Mouse (Mus musculus) cortical plate, adult 2 months (tissue): ENCODE data around the gene Rab3gap1. TPM values are rescaled to one million over a fixed set of nuclear protein-coding genes. Genes with fewer than 3 reads are reported as not detected.

ENCODE experiments used
- H3K27ac ChIP-seq: fragments of 200-500 bp; 2 replicates; pipeline ENCODE4 v1.5.1; 2012; ENCODE audit warnings: low read length, control low read depth, inconsistent platforms; ENCODE audit not compliant: insufficient read depth
- H3K4me1 ChIP-seq: fragments of 200-500 bp; 2 replicates; pipeline ENCODE4 v1.6.1; 2011; ENCODE audit warnings: low read length; ENCODE audit not compliant: control insufficient read depth, insufficient read depth
- H3K4me3 ChIP-seq: fragments of 200-500 bp; 2 replicates; pipeline ENCODE4 v1.5.1; 2011; ENCODE audit warnings: mild to moderate bottlenecking, low read length, control low read depth; ENCODE audit not compliant: insufficient read depth
- CTCF ChIP-seq: fragments of 200-500 bp; IDR thresholded peaks from 2 replicates; pipeline ENCODE4 v1.5.1; 2011; ENCODE audit warnings: mild to moderate bottlenecking, control low read depth, low read length; ENCODE audit not compliant: insufficient read depth; ENCODE audit errors: extremely low read depth
- POLR2A ChIP-seq: fragments of 200-500 bp; IDR thresholded peaks from 2 replicates; pipeline ENCODE4 v1.6.1; 2011; ENCODE audit warnings: mild to moderate bottlenecking, low read length, control low read depth; ENCODE audit not compliant: insufficient read depth; ENCODE audit errors: extremely low read depth
- polyA plus RNA-seq: library from polyadenylated mRNA; depleted of rRNA; stranded (reverse); fragments of >200 nt; gene quantifications from 2 replicates; pipeline ENCODE4 v1.2.3, GENCODE M21; 2012; rRNA removed

The Rab3gap1 gene
- polyA plus RNA-seq, 1 experiment: 41.1 TPM

GRCm38 (mm10) chr1:127976106-127976505 lies 107.5 kb downstream of the Rab3gap1 start:
- peaks cover 7% of the 10 kb centered on the region for H3K4me1 ChIP-seq
- H3K27ac ChIP-seq: peak overlapping the region; percentile 90
- no peak overlapping the region for H3K4me3 ChIP-seq
- TF ChIP-seq POLR2A (no peak), CTCF (no peak)

DNA sequence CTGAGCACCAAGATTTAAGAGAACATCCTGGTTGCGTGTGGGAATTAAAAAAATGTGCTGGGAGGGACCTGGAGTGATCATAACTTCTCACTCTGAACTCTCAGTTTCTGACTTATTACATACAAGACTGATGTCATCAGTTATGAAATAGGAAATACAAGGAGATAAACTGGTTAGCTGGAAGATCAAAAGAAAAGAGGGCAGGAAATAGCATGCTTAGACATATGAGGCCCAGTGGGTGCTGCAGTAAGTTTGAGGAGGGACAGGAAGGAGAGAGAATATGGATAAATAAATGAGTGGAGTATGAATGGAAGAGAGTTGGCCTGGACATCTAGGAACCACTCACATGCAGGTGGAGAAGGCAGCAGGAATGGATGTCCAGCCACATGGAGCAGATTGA lies 109.6 kb downstream of the Rab3gap1 start:
- peaks cover 7% of the 10 kb centered on the region for H3K4me1 ChIP-seq
- H3K27ac ChIP-seq: no peak overlapping the region
- H3K4me3 ChIP-seq: no peak overlapping the region
- TF ChIP-seq POLR2A (no peak), CTCF (no peak)

DNA sequence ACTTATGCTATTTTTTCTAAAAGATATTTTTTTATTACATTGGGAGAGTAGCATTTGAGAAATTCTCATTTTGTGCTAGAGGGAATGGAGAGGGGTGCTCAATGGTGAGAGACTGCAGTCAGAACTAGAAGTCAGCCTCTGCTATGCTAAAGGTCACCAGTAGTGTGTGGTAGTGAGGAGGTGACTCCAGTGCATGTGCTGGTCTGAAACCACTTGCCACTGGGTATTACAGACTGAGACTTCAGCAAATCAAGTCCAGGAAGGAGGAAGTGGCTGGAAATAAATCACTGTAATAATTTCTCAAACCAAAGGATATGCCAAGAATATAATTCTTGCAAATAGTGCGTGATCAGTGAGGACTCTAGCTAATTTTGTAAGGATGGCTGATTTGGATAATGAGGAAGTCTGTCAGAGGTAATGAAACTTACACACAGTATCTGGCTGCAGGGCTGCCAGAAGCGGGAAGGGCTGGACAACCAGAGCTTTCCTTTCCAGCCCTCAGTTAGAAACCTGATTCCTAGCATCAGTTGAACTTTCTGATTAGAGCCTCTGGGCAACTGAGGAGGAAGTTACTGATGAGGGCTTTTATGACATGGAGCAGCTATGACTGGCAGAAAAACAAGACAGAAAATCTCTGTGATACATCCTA lies 112.5 kb downstream of the Rab3gap1 start:
- H3K4me1 ChIP-seq: peaks cover 3% of the 10 kb centered on the region
- no peak for TF ChIP-seq CTCF
- H3K27ac ChIP-seq: no peak overlapping the region
- H3K4me3 ChIP-seq: no peak overlapping the region

- TF ChIP-seq POLR2A (no peak), CTCF (no peak)
Observed at GRCm38 (mm10) chr1:127982268-127982667, 113.7 kb downstream of the Rab3gap1 start.

GRCm38 (mm10) chr1:127983274-127983993 lies 114.9 kb downstream of the Rab3gap1 start:
- TF ChIP-seq CTCF (no peak), POLR2A (no peak)
- Histone ChIP-seq H3K4me3 (no peak overlapping the region), H3K4me1 (no peaks in the 10 kb centered on the region), H3K27ac (no peak overlapping the region)

More at GRCm38 (mm10) chr1:127982268-127982667, 113.7 kb downstream of the Rab3gap1 start:
- Histone ChIP-seq H3K4me1 (no peaks in the 10 kb centered on the region), H3K4me3 (no peak overlapping the region), H3K27ac (no peak overlapping the region)

- Histone ChIP-seq H3K4me3 (no peak overlapping the region), H3K4me1 (peaks cover 1% of the 10 kb centered on the region; the same call in 1 of the 2 replicates), H3K27ac (no peak overlapping the region)
- TF ChIP-seq CTCF (no peak), POLR2A (no peak)
Observed at GRCm38 (mm10) chr1:127985391-127985790, 116.8 kb downstream of the Rab3gap1 start.

GRCm38 (mm10) chr1:127988246-127988645 lies 119.7 kb downstream of the Rab3gap1 start:
- no peak overlapping the region for H3K4me3 ChIP-seq
- TF ChIP-seq POLR2A (no peak), CTCF (no peak)
- no peak overlapping the region for H3K27ac ChIP-seq
- peaks cover 3% of the 10 kb centered on the region; the same call in 1 of the 2 replicates for H3K4me1 ChIP-seq

DNA sequence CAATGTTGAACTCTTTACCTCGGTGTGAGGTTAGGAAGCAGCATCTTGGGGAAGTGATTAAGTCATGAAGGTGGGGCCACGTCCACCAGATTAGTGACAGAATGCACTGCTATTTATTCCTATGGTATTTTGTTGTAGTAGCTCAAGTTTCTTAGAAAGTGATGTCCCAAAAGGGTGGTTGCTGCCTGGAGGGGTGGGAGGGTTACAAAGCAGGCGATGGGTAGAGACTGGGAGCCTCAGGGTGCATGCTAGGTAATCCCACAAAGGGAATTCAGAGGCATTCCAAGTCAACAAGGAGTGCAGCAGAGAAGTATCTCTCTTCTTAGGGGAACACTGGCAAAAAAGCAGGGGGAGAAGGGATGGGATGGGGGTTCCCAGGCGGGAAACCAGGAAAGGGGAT lies 120.8 kb downstream of the Rab3gap1 start:
- TF ChIP-seq CTCF: no peak
- no peak for TF ChIP-seq POLR2A
- no peak overlapping the region for H3K27ac ChIP-seq
- no peak overlapping the region for H3K4me3 ChIP-seq
- peaks cover 8% of the 10 kb centered on the region for H3K4me1 ChIP-seq

GRCm38 (mm10) chr1:127989876-127990731 lies 121.5 kb downstream of the Rab3gap1 start:
- TF ChIP-seq POLR2A (no peak), CTCF (no peak)
- Histone ChIP-seq H3K4me3 (no peak overlapping the region), H3K4me1 (peaks cover 9% of the 10 kb centered on the region), H3K27ac (no peak overlapping the region)

Other genes starting within 250 kb of the Rab3gap1 start
- gene Tmem163, start 189.2 kb upstream of the Rab3gap1 start, polyA plus RNA-seq: 21.5 and 31.6 TPM in 2 replicates
- 0.06 and 0.08 TPM in 2 replicates for gene Acmsd, start 139.4 kb upstream of the Rab3gap1 start, polyA plus RNA-seq
- gene Ccnt2, start 94.6 kb upstream of the Rab3gap1 start, polyA plus RNA-seq: 53.4 and 54.3 TPM in 2 replicates
- gene Map3k19, start 13.7 kb upstream of the Rab3gap1 start, polyA plus RNA-seq: 2.0 and 2.4 TPM in 2 replicates
- 5.5 and 6.4 TPM in 2 replicates for gene Zranb3, start 234.3 kb downstream of the Rab3gap1 start, polyA plus RNA-seq
- gene R3hdm1, start 234.5 kb downstream of the Rab3gap1 start, polyA plus RNA-seq: 454 and 497 TPM in 2 replicates